Mouse (Mus musculus): ENCODE measurements at regions not wholly inside any gene's neighbourhood (a gene's known extent, or its start where the extent isn't known, plus 50 kb on each side); places are given as distances from the start of the nearest gene placed in this dataset.

GRCm38 (mm10) chr19:56177231-56177745 is 109.6 kb upstream of the Habp2 start:
- DNase-seq (ENCODE audit: low spot score in 2 of 2), result no peak

DNA sequence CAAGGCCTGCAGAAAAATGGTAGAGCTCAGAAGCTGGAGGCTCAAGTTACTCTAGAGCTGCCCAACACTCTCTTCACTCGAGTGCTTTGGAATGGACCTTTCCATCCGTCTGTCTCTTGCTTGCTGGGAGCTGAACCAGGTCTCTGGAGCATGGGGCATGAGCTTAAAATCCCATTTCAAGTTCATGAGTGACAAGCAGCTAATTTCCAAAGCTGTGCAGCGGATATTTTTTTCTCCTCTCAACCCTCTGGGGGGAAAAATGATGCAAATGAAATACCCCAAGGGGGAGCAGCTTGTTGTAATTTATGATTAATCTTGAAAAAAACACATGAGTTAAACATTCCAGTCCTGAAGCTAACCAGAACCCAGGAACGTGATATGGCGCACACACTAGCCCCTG is 101.2 kb upstream of the Habp2 start:
- no peak for DNase-seq (ENCODE audit: low spot score in 2 of 2)

DNA sequence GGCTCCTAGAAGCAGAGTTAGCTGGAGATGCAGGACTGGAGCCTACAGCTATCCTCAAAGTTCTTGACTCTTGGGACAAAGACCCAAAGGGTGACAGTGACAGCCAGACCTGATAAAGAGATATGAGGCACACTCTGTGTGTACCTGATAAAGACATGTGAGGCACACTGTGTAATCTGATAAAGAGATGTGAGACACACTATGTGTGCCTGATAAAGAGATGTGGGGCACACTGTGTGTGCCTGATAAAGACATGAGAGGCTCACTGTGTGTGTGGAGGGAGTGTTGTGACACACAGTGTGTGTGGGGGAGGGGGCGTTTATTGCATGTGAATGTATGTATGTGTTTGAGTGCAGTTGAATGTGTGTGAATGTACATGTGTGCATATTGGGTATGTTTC is 97.8 kb upstream of the Habp2 start:
- no peak for DNase-seq (ENCODE audit: low spot score in 2 of 2)

DNA sequence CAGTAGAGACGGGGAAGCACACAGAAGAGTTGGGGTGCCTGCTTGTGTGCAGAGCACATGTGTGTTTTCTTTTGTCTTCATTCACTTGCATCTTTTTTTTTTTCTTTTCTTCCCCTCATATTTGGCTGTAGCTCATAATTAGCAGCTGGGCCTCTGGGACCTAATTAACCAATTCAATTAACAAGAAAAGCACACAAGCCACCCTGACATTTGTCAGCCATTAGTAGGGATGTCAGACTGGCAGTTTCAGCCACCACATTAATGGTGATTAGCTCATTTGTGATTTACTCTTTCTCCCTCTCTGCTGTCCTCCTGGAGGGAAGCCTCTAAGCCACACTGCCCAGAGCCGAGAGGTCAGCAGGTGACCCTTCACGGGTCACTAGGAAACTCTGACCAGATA is 96.7 kb upstream of the Habp2 start:
- no peak for DNase-seq (ENCODE audit: low spot score in 2 of 2)

GRCm38 (mm10) chr19:56198474-56199236 is 88.3 kb upstream of the Habp2 start:
- no peak for DNase-seq (ENCODE audit: low spot score in 2 of 2)

DNA sequence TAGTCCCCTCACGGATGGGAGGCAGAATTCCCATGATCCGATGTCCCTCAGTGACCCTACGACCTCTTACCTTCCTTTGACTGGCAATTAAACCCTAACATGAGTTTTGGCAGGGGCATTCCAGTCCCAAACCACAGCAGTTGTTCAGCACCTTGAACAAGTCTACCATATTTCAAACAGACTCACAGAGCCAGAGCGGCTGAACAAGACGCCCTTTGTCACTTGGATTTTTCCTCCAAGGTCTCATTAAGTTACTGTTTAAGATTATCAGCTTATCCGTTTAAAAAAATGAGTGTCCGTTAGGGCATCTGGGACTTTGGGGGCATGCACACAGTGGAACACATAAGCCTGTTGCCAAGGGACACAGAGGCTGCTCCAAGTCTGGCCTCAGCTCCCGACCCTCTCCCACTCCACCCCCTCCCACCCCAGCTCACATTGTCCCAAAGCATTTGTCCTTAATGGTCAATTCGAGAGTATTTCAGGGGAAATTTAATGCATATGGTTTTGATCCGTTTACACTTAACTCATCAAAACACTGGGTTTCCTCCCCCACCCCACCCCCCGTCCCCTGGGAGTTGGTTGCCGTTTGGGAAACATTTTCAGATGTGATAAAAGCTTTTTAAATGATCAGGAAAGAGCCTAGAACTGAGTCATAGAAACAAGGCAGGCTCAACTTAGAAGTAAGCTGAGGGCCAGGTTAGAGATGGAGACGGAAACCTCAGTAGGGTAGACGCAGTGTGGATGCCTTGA is 87.4 kb upstream of the Habp2 start:
- DNase-seq (ENCODE audit: low spot score in 2 of 2), result no peak

- peak; percentile 4 to 13 for DNase-seq (ENCODE audit: low spot score in 2 of 2)
Observed at GRCm38 (mm10) chr19:56201007-56201682, 85.8 kb upstream of the Habp2 start.

DNA sequence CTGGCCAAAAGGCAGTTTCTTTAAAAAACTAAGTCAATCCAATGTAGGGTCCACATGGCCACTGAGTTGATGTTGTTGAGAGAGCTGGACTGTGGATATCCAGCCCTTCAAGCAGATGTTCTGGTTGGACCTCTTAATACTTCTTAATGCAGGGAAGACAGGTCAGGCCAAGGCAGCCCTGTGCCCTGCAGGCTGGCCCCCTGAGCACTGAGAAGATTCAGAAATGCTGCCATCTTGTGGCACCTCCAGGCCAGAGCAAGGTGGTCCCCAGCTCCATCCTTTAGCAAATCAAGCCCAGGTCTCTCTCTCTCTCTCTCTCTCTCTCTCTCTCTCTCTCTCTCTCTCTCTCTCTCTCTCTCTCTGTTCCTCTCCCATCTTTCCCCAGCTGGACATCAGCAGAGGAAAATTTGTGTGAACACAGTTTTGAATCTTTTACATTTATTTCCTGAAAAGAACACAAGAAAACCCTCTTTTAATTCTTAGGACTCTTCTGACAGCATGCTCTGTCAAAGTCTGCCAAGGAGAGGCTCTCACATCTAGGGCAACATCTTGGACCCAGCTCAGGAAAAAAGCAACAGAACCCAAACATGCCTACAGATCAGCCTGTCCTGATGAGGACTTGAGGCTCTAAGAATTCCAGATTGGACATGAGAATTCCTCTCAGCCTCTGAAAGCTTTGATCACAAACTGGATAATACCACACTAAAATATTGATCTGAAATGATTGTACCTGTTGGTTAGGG is 85.0 kb upstream of the Habp2 start:
- peak in 1 of 2 experiments; percentile 11 for DNase-seq (ENCODE audit: low spot score in 2 of 2)

DNA sequence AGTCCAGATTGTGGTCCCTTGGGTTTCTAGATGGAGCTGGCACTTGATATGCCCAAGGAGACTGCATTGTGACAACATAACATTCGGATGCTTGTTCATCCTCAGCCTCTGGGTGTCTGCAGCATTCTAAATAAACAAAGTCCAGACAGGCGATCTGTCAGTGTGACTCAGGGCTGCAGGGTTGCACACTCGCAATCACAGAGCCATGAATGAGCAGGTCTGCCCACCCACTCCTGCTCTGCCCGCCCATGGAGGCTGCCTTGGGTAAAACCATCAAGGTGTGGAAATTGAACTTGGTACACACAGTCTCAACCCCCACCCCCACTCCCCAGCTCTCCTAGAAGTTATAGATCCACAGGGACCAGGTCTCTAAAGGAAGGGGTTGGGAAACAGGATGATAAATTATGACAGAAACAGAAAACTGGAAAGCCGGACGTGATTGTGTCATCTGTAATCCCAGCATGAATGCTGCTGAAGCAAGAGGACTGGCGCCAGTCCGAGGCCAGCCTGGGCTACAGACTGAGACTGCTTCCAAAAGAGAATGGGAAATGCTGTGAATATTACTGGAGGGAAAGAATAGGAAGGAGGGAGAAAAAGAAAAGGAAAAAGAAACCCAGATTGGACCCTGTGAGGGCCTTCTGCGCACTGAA is 84.3 kb upstream of the Habp2 start:
- no peak for DNase-seq (ENCODE audit: low spot score in 2 of 2)

DNA sequence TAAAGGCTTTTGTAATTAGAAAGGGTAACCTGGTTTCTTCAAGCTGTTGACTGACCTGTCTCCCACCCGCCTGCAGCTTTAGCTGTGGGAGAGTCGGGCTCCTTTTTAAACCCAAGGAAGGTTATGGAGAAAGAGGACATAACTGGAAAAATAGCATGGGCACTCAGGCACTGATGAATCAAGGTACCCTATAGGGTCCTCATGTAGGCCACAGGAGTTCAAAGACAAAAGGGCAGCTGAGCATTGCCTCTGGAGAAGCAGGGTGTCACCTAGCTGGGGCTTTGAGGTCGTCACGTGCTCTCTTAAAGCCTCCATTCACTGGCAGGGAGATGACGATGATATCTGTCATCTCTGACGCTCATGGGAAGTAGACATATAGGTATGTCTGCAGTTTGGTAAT is 68.4 kb upstream of the Habp2 start:
- DNase-seq (ENCODE audit: low spot score in 2 of 2), result no peak

DNA sequence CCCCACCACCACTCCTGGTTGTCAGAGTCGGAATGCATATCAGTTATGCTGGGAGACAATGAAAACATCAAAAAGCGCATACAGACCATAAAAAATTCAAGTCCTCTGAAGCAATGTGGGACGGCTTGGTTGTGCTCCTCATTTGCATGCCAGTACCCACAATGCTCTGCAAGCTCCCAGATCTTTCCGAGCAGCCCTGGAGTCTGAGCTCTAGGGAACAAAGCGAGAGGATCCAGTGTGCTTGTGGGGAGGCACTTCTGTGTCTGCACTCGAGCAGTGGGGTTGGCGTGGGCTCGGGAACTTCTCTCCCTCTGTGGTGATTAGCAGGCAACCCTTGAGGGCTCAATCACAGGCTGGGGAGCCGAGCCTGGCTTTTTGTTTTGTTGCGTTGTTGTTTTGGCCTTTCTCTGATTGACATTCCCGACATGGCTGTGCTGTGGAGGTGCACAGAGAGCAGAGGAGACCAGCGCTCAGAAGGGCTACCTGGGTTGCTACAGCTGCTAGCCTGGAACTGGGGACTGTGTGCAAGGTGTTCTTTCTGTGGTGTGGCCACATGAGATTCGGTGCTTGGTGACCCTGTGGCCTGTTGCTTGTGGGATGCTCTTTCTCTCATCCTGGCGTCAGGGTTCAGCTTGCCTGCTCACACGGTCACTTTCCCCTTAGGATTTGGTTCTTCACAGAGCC is 66.1 kb upstream of the Habp2 start:
- DNase-seq (ENCODE audit: low spot score in 2 of 2), result no peak

DNA sequence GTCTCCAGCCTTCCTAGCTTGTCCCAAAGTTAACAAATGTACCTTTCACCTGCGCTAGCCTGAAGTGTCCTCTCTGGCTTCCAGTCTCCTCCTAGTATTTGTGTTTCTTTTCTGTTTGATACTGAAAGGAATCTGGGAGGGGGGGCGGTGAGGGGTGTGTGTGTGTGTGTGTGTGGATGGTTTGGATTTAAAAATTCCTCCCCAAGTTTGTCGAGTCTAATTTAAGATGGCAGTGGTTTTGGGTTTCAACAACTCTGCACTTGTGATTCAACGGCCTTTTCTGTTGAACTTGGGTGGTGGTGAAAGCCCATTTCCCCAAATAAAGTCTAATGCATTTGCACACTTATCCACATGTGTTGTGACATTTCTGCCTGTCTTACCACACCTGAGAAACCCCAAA is 64.4 kb upstream of the Habp2 start:
- no peak for DNase-seq (ENCODE audit: low spot score in 2 of 2)

- no peak for DNase-seq (ENCODE audit: low spot score in 2 of 2)
Observed at GRCm38 (mm10) chr19:56225039-56225438, 61.9 kb upstream of the Habp2 start.

- no peak for DNase-seq (ENCODE audit: low spot score in 2 of 2)
Observed at GRCm38 (mm10) chr19:56225518-56225917, 61.4 kb upstream of the Habp2 start.

DNA sequence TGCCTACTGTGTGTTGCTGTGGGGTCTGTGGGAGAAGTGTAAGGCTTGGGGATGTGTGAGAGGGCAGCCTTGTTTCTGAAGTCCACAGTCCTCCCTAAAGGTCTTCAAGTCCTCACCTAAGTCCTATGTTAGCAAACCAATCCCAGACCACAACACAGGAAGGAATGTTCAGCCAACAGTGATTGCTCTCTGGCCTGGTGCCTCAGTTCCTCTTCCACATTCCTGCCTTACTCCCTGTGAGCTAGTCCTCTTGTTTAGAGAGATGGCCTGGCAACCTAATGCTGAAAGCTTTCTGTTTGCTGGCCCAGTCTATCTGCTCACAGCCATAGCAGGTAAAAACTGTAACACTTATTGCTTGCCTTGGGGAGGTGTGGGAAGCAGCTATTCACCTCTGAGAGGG is 58.4 kb upstream of the Habp2 start:
- no peak for DNase-seq (ENCODE audit: low spot score in 2 of 2)

- DNase-seq (ENCODE audit: low spot score in 2 of 2), result no peak
Observed at GRCm38 (mm10) chr19:56231430-56231829, 55.5 kb upstream of the Habp2 start.

GRCm38 (mm10) chr19:56231849-56232248 is 55.1 kb upstream of the Habp2 start:
- DNase-seq (ENCODE audit: low spot score in 2 of 2), result no peak

DNA sequence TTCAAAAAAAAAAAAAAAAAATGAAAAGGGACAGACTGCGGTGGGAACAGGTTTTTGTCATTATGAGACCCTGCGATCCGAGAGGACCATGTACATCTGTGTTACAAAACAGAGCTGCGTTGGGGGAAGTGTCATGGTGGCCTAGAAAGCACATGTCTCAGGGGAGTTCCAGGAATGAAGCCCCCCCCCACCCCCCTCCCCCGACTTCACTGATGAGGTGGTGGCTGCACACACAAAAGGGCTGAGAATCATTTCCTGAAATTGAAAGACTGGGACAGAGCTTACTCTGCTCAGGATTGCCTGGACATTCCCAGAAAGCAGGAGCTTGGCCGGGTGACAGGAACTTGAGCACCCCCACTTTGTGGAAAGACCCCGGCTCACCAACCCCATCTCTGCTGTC is 54.7 kb upstream of the Habp2 start:
- DNase-seq (ENCODE audit: low spot score in 2 of 2), result no peak

DNA sequence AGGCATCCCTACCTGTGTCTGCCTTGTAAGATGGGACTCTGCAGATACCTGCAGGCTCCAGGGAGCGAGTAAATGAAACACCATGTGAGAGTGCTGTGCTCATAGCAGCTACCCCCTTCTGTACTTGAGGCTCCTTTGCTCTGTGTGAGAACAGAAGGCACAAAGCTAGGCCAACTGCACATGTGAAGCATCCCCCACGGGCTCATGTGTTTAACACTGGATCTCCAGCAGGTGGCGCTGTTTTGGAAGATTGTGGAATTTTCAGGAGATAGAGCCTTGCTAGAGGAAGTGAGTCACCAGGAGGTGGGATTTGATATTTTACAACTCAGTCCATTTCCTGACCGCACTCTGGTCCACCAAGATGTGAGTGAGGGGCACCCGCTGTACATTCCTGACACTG is 54.0 kb upstream of the Habp2 start:
- DNase-seq (ENCODE audit: low spot score in 2 of 2), result no peak

GRCm38 (mm10) chr19:56235040-56235439 is 51.9 kb upstream of the Habp2 start:
- DNase-seq (ENCODE audit: low spot score in 2 of 2), result no peak

Data from natural killer cell, adult 2 months (primary cell).